Mouse (Mus musculus) kidney, postnatal 10 days (tissue): ENCODE data around the gene Spry2.

Experiments
- DNase-seq: peaks from one replicate; pipeline ENCODE4 v3.0.0; 2021; ENCODE audit warnings: mixed read lengths

Gene Spry2

DNA sequence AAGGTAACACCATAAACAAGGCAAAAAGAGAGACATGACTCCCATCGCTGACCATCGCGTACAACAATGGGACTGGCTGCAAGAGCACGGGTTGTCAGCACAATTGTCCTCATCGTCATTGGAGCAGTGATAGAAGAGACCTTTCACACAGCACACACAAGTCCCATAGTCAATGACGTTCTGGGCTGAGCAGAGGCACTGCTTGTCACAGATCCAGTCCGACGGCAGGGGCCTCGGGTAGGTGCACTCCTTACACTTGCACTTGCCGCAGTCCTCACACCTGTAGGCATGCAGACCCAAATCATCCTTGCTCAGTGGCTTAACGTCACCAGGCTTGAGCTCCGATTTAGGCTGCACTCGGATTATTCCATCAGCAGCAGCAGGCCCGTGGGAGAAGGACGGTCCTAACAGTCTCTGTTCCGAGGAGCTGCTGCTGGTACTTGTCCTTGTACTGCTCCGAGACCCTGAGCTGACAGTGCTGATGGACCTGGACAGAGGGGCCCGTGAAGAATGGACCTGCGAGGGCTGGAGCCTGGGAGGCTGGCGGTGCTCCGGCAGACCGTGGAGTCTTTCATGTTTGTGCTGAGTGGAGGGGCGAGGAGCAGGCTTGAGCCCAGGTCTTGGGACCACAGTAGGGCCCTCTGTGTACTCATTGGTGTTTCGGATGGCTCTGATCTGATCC lies 3.5 kb downstream of the Spry2 start:
- DNase-seq: peak; percentile 37

DNA sequence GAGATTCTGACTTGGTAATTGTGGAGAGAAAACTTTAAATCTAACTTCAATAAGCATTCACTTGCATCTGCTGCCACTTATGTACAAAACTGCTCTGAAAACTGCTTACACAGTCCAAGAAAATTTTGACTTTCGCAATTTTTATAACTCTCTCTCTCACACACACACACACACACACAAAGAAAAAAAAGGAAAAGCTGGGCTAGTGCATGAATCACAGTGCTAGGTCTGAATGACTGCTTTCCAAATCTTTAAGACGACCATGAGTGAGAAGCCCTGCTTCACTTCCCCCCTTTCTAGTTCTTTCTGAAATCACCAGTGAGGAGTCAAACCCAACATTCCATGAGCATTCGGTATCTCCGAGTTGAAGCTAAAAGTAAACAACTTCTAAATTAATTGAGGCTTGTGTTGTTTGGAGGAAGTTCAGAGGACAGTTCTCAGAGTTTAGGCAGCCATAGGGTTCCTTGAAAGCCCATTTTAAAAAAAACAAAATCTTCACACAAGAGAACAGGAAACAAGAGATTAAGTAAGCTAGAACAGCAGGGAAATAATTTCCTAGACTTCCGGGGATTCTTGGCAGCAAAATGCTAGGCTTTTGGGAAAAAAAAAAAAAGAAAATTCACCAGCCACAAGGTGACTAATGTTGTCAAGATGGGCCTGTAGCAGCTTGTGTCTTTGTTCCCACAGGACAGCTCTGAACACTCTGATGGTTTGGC lies 5.9 kb downstream of the Spry2 start:
- DNase-seq: no peak

GRCm38 (mm10) chr14:105886643-105887374 lies 9.8 kb downstream of the Spry2 start:
- DNase-seq: no peak

DNA sequence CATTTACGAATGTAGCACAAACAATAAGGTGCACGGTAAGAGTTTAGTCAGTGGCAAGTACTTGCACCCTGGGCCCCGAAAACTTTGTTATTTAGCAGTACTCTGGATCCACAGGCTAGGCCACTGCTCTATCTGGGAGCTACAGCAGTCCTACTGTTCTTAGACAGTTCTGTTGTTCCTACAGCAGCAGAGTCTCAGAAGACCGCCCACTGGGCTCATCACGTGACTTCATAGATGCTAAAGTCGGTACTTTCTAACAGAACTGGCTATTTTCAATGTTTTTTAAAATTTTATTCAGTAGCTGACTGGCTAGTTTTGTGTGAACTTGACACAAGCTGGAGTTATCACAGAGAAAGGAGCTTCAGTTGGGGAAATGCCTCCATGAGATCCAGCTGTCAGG lies 11.4 kb downstream of the Spry2 start:
- no peak for DNase-seq

GRCm38 (mm10) chr14:105883215-105883614 lies 13.4 kb downstream of the Spry2 start:
- no peak for DNase-seq

DNA sequence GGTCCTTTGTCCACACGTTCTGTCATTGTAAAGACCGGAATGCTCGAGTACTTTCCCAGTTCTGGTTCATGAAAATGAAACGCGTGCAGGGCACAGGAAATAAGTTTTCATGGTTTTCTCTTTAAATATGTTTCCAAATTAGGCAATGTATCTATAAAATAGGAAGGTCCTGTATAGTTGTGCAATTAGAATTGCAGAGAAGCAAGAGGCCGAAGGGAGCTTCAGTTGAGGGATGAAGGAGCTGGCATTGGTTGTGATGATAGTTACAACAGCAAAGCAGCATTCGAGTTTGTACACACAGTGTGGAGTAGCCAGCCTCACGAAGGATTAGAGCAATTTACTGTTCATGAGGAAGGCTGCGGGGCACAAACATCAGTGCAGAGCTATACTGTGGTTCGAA lies 18.3 kb downstream of the Spry2 start:
- no peak for DNase-seq

DNA sequence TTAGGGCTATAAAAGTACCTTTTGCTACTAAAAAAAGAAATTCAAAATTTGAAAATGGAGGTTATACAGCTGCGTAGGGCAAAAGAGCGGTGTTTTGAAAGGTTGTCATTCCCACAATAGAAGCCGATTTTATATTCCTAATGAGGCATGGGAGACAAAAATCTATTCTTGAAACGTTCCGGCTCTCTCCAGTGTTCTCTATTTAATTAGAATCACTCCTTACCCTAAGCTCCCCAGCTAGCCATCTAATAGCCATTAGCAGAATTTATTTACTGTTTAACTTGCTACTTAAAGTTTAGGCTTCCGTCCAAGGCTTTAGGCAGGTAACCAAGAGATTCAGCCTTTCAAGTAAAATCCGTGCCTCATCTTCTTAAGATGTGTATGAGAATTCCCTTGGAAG lies 20.2 kb downstream of the Spry2 start:
- DNase-seq: no peak

- peak; percentile 53 for DNase-seq
Measured at GRCm38 (mm10) chr14:105870370-105870936, 26.2 kb downstream of the Spry2 start.

DNA sequence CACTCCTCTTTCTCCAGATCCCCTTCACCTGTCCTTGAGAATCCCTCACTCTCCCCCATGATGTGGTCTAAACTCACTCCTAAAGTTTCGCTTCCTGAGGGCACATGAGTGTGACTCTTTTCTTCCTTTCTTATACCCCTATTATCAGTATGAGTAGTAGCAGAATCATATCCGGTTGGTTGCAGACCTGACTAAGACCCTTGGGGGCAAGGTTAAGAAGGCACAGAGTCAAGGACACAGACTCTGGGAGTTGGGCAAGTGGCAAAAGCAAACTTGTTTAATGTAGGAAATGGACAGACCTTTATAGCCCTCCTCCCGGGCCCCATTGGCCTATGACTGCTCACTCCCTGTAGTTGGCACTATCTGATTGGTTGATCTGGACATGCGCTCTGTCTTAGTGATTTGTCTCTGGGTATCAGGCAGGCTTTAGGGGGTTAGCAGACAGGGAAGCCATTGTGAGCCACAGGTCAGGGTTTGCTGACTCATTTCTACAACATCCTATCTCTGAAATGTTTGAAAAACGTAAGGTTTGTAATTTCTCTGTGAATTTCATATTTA lies 31.2 kb downstream of the Spry2 start:
- DNase-seq: no peak

DNA sequence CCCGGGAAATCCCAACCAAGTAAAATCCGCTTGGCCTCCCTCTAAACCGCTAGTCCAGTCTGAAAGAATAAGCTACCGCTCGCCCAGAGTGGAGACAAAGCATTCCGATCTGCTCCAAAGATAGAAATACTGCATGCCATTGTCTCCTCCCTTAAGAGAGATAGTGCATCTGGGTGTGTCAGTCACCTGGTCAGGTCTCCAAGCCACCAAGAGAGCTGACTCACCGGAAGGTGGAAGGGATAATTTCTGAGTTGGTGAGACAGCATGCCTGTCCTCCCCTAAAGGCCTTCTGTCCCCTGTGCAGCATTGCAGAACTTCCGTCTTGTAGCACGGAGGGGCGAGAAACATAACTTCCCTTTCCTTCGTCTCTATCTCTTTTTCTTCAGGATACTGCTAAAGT lies 34.4 kb downstream of the Spry2 start:
- no peak for DNase-seq

DNA sequence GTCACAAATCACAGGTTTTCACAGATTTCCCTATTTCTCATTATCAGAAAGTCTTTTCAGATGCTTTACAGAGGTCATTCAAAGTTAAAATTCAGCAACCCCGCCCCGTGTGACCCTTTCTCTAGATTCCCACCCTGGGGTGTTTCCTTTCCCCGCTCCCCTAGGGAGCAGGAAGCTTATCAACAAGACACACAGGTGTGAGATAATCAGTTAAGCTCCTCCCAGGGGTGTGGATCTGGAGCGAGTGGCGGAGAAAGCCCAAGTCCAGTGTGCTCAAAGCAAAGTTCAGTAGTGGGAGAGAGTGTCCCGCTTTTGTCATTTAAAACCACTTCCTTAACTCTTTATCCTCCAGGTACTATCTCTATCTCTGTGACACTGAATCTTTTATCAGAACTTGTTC lies 35.7 kb downstream of the Spry2 start:
- no peak for DNase-seq

GRCm38 (mm10) chr14:105860276-105860675 lies 36.3 kb downstream of the Spry2 start:
- no peak for DNase-seq

DNA sequence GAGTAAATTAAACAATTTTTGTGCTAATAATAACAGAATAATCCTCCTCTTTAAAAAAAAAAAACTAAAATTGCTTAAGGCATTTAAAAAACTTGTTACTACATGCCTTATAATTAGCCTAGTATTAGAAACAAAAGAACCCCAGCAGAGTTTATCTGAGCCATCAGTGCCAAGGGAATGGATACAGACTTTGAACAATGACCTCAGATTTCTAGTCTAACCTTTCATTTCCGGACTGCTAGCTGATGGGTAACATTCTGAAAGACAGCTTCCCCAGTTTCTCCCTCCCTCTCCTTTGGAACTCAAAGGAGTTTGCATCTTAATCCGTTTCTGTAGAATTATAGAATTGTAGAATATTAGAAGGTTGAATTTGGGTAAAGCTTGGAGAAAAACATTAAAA lies 36.7 kb downstream of the Spry2 start:
- DNase-seq: no peak

DNA sequence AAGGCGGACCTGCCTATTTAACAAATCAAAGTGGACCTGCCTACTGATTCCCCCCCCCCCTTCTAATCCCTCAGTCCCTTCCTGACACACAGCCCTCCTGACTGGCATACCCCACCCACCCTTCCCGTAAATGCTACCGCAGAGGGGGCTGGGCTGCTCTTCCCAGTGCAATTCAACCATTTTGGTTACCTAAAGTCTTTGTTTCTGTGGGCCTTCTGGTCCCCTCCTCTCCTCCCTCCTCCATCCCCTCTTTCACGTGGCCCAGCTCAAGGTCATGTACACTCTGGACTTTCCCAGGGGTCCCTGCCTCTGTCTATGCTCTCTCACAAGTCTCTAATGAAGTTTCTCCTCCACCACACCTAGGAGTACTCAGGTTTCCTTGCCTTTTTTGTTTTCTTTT lies 37.3 kb downstream of the Spry2 start:
- no peak for DNase-seq

GRCm38 (mm10) chr14:105858935-105859334 lies 37.7 kb downstream of the Spry2 start:
- DNase-seq: no peak

DNA sequence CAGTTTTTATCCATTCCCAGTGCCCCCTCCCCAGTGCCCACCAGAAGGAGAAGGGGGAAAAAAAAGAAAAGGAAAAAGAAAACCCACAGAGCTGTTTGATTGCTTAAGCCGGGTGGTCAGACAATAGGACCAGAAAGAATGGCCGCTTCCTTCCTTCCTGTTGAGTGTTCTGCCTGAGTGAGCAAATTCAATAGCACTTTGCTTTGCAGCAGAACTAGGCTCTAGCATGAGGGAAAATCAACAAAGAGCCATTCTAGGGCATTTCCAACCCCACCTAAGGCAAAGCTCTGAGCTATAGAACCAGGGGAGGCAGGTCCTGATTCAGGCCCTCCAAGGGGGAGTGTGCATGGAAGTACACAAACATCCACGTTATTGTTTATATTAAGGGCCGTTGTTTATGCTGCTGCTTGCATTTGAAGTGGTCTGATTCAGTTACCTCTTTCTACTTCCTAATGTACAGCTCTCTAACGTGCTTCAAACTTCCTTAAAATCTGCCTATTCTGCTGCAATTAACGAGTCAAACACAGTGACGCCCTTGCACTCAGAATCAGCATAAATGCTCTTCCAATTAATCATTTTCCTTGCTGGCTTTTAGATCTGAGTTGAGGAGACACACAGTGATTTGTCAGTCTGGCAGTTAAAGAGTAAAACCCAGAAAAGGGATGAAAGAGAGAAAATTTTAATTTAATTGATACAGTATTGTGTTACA lies 45.1 kb downstream of the Spry2 start:
- peak; percentile 10 for DNase-seq
